Mouse (Mus musculus): ENCODE results near the gene Kctd10.

DNA sequence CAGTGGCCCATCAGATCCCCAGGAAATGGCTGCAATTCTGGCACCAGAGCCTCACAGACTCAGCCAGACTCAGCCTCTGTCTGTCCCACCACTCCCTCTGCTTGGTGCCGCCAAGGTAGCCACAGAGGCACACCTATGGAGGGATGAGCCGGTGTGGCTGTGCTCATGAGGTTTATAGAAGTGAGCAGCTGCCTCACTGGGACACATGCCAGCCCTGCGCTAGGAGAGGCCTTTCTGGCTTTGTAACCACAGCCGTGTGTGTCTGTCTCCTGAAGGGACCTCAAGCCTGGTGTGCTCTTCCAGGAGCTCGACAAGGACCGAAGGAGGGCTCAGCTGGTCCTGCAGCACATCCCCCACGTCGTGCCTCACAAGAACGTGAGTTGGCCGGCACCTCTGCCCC is 27.0 kb upstream of the Kctd10 start:
- TF ChIP-seq CTCF (conservative IDR thresholded peaks at IDR 0.05; ENCODE audit: low read length) (no peak), POU5F1 (IDR thresholded peaks at IDR 0.05; ENCODE audit: borderline replicate concordance, low read length) (no peak), NANOG (IDR thresholded peaks at IDR 0.05; ENCODE audit: borderline replicate concordance, low read length) (no peak)
